Mouse (Mus musculus): ENCODE measurements around the gene Acap3. TPM values are rescaled to one million over a fixed set of nuclear protein-coding genes. Genes with fewer than 3 reads are reported as not detected.

Acap3 gene
- polyA plus RNA-seq, 1 experiment from 2014 or later, result 29.0 TPM

DNA sequence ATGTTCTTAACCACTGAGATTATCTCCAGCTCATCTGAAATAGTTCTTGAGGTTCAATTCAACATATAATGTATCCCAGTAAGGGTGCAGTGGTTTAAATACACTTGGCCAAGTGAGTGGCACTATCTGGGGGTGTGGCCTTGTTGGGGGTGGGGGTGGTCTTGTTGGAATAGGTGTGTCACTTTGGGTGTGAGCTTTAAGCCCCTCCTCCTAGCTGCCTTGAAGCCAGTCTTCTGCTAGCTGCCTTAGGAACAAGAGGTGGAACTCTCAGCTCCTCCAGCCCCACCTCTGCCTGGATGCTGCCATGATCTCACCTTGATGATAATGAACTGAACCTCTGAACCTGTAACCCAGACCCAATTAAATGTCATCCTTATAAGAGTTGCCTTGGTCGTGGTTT, 40.4 kb downstream of the Acap3 start:
- ATAC-seq (ENCODE audit: low FRiP score) (no peak), DNase-seq (ENCODE audit: low spot score) (no peak)
- H3K9me3 ChIP-seq (ENCODE audit: control insufficient read depth, low read length), result no peaks in the 10 kb centered on the region
- no peaks in the 10 kb centered on the region for H3K27me3 ChIP-seq (ENCODE audit: control insufficient read depth, insufficient read depth, low read length)
- 54% methylated on average over 1 of the region's 1 CpGs for WGBS
- H3K36me3 ChIP-seq (ENCODE audit: control insufficient read depth, insufficient read depth, low read length), result no peaks in the 10 kb centered on the region
- no peak overlapping the region for H3K4me2 ChIP-seq (replicated peaks; ENCODE audit: low read depth, low read length)
- no peaks in the 10 kb centered on the region for H3K4me1 ChIP-seq (replicated peaks; ENCODE audit: control insufficient read depth, insufficient read depth, low read length)
- H3K4me3 ChIP-seq (ENCODE audit: low read depth, low read length), result no peak overlapping the region
- H3K9ac ChIP-seq (ENCODE audit: low read depth, low read length), result no peak overlapping the region
- no peak overlapping the region for H3K27ac ChIP-seq (ENCODE audit: low read depth, low read length)

DNA sequence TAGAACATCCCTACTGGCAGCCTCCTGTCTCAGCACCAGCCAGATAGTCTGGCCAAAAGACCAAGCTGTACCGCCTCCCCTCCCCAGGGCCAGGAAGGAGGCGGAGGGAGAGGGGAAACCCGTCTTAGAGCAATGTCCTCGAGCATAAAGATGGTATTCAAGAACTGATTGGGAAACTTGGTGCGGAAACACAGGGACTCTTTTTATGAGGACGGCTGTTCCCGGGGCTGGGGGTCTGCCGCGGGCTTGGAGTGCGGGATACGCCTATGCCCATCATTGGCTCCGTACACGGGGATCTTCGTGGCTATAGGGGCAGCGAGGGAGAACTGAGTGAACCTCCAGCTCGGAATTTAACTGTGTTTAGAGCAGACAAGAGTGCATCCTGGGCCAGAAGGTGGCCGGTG, 51.4 kb downstream of the Acap3 start:
- Histone ChIP-seq H3K9me3 (ENCODE audit: control insufficient read depth, low read length) (no peaks in the 10 kb centered on the region), H3K27ac (ENCODE audit: low read depth, low read length) (peak overlapping the region; percentile 70), H3K4me3 (ENCODE audit: low read depth, low read length) (peak overlapping the region; percentile 99), H3K4me1 (replicated peaks; ENCODE audit: control insufficient read depth, insufficient read depth, low read length) (peaks cover 4% of the 10 kb centered on the region; the same call in 1 of the 2 replicates), H3K36me3 (ENCODE audit: control insufficient read depth, insufficient read depth, low read length) (no peaks in the 10 kb centered on the region; the same call in 1 of the 2 replicates), H3K27me3 (ENCODE audit: control insufficient read depth, insufficient read depth, low read length) (no peaks in the 10 kb centered on the region), H3K9ac (ENCODE audit: low read depth, low read length) (peak overlapping the region; percentile 91), H3K4me2 (replicated peaks; ENCODE audit: low read depth, low read length) (peak overlapping the region; percentile 89)
- 2% methylated on average over 16 of the region's 17 CpGs for WGBS
- DNase-seq (ENCODE audit: low spot score), result no peak
- peak; percentile 63 for ATAC-seq (ENCODE audit: low FRiP score)

DNA sequence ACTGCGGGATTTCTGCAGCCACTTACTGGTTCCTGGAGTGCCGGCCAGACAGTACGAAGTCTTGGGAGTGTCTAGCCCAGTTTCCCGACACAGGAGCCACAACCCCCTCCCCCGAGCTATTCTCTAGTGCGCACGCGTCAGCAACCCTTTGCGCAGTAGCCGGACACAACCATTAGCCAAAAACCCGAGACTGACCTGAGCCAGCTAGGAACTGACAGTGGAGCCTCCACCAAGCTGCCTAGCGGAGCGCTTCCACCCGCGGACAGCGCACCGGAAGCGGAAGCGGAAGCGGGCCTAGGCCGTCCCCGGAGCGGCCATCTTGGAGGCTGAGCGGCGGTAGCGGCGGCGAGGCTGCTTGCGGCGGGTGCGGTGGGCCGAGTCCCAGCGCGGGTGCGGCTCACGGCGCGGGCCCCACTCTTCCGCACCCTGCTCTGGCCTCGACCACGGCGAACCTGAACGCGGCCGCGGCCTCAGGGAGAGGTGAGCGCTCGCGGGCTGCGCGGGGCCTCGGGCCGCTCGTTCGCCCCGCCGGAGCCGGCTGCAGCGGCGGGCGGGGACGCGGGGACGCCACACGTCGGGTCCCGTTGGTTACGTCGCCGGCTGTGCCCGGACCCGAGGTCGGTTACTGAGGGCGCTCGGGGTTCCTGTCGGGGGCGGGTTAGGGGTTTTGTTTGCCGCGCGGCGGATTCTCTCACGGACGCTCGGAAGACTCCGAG, 52.1 kb downstream of the Acap3 start, which contains the start of gene Ube2j2:
Ube2j2 (plus strand) TSS at position 298 of the 716 bp plus-strand sequence.
- peak; percentile 97 for DNase-seq (ENCODE audit: low spot score)
- Histone ChIP-seq H3K36me3 (ENCODE audit: control insufficient read depth, insufficient read depth, low read length) (no peaks in the 10 kb centered on the region; the same call in 1 of the 2 replicates), H3K9ac (ENCODE audit: low read depth, low read length) (peak within 1 kb of the TSS; percentile 91), H3K4me1 (replicated peaks; ENCODE audit: control insufficient read depth, insufficient read depth, low read length) (peaks cover 4% of the 10 kb centered on the region; the same call in 1 of the 2 replicates), H3K9me3 (ENCODE audit: control insufficient read depth, low read length) (no peaks in the 10 kb centered on the region), H3K27me3 (ENCODE audit: control insufficient read depth, insufficient read depth, low read length) (no peaks in the 10 kb centered on the region), H3K4me3 (ENCODE audit: low read depth, low read length) (peak within 1 kb of the TSS; percentile 99), H3K27ac (ENCODE audit: low read depth, low read length) (peak within 1 kb of the TSS; percentile 78), H3K4me2 (replicated peaks; ENCODE audit: low read depth, low read length) (peak within 1 kb of the TSS; percentile 89)
- under 1% methylated on average over 60 of the region's 85 CpGs for WGBS
- peak; percentile 98 for ATAC-seq (ENCODE audit: low FRiP score)

DNA sequence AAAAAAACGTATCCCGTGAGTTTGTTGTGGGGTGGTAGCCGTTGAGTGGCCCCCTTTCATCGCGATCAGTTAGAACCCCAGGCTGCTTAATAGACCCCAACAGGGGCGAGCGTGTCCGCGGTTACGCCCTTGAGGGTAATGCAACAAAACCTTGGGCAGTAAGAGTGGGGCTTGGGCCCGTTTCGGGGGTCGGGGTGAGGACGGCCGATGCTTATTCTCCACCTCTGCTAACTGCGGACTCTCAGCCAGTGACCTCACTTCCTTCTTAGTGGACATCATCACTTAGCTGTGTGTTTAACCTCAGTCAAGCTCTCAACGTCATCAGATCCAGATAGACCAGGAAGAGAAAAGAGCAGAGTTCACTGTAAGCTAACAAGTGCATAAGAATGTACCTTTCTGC, 52.6 kb downstream of the Acap3 start:
- no peaks in the 10 kb centered on the region; the same call in none of the 2 replicates for H3K36me3 ChIP-seq (ENCODE audit: control insufficient read depth, insufficient read depth, low read length)
- no peaks in the 10 kb centered on the region for H3K27me3 ChIP-seq (ENCODE audit: control insufficient read depth, insufficient read depth, low read length)
- peaks cover 4% of the 10 kb centered on the region; the same call in 1 of the 2 replicates for H3K4me1 ChIP-seq (replicated peaks; ENCODE audit: control insufficient read depth, insufficient read depth, low read length)
- H3K9ac ChIP-seq (ENCODE audit: low read depth, low read length), result peak overlapping the region; percentile 91
- H3K4me2 ChIP-seq (replicated peaks; ENCODE audit: low read depth, low read length), result peak overlapping the region; percentile 84
- peak overlapping the region; percentile 99 for H3K4me3 ChIP-seq (ENCODE audit: low read depth, low read length)
- ATAC-seq (ENCODE audit: low FRiP score) (peak; percentile 24; the same call in 1 of the 2 replicates), DNase-seq (ENCODE audit: low spot score) (peak; percentile 30)
- 0% methylated on average over 17 of the region's 17 CpGs for WGBS
- H3K9me3 ChIP-seq (ENCODE audit: control insufficient read depth, low read length), result no peaks in the 10 kb centered on the region
- H3K27ac ChIP-seq (ENCODE audit: low read depth, low read length), result no peak overlapping the region

DNA sequence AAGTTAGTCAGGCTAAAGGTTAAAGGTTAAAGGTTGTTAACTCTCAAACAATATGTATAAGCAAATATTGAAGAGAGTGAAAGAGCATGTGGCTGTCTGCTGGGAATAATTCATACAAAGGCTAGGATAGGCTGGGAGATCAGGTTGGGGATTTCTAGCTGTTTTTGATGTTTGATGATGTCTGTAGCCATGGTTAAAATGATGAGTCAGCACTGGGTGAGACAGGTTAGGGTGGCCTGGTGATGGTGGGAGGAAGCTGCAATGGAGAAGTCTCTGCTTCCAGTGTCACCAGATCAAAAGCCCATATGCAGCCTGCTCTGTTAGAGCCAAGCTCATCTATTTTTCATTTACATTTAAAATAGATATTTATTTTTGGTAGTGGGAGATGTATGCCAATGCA, 55.5 kb downstream of the Acap3 start:
- Histone ChIP-seq H3K4me1 (replicated peaks; ENCODE audit: control insufficient read depth, insufficient read depth, low read length) (peaks cover 4% of the 10 kb centered on the region; the same call in 1 of the 2 replicates), H3K27me3 (ENCODE audit: control insufficient read depth, insufficient read depth, low read length) (no peaks in the 10 kb centered on the region), H3K9ac (ENCODE audit: low read depth, low read length) (no peak overlapping the region), H3K4me2 (replicated peaks; ENCODE audit: low read depth, low read length) (no peak overlapping the region), H3K4me3 (ENCODE audit: low read depth, low read length) (no peak overlapping the region), H3K27ac (ENCODE audit: low read depth, low read length) (no peak overlapping the region), H3K9me3 (ENCODE audit: control insufficient read depth, low read length) (no peaks in the 10 kb centered on the region), H3K36me3 (ENCODE audit: control insufficient read depth, insufficient read depth, low read length) (peaks cover 5% of the 10 kb centered on the region)
- DNase-seq (ENCODE audit: low spot score) (no peak), ATAC-seq (ENCODE audit: low FRiP score) (no peak)

DNA sequence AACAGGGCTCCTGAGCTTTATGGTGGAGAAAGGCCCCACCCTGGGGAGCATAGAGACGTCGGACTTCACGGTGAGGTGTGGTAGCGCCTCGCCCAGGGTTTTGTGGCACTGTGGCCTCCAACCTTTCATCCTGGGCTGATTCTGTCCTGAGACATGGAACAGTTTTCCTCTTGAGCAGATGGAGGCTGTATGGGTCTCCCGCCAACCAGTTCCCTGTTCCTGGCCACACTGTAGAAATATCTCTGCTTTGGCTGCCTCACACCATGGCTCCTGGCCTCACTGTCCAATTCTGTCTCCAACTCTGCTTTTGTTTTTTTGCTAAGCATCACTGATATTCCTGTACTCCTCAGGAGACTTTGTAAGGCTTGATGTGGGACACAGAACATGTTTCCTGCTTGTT, 63.9 kb downstream of the Acap3 start:
- H3K36me3 ChIP-seq (ENCODE audit: control insufficient read depth, insufficient read depth, low read length), result peaks cover 5% of the 10 kb centered on the region; the same call in 1 of the 2 replicates
- WGBS, result 95% methylated on average over 6 of the region's 6 CpGs

More for the DNA sequence above, 63.9 kb downstream of the Acap3 start:
- Histone ChIP-seq H3K4me3 (ENCODE audit: low read depth, low read length) (no peak overlapping the region), H3K9me3 (ENCODE audit: control insufficient read depth, low read length) (no peaks in the 10 kb centered on the region), H3K4me2 (replicated peaks; ENCODE audit: low read depth, low read length) (no peak overlapping the region), H3K27me3 (ENCODE audit: control insufficient read depth, insufficient read depth, low read length) (no peaks in the 10 kb centered on the region), H3K27ac (ENCODE audit: low read depth, low read length) (no peak overlapping the region), H3K9ac (ENCODE audit: low read depth, low read length) (no peak overlapping the region), H3K4me1 (replicated peaks; ENCODE audit: control insufficient read depth, insufficient read depth, low read length) (no peaks in the 10 kb centered on the region)
- DNase-seq (ENCODE audit: low spot score), result no peak
- ATAC-seq (ENCODE audit: low FRiP score), result no peak

Other genes with a start within 250 kb of the Acap3 start
- gene Gm10563, start 246.4 kb upstream of the Acap3 start, polyA plus RNA-seq (2014; fragmentation: Nextera tagmentation; extraction: Ambion mirVana), result not detected in 2 replicates
- gene Mmp23, start 238.4 kb upstream of the Acap3 start, polyA plus RNA-seq (2014; fragmentation: Nextera tagmentation; extraction: Ambion mirVana), result 2.6 and 3.1 TPM in 2 replicates
- 9.9 and 12.5 TPM in 2 replicates for gene Mib2, start 222.6 kb upstream of the Acap3 start, polyA plus RNA-seq (2014; fragmentation: Nextera tagmentation; extraction: Ambion mirVana)
- gene Fndc10, start 197.5 kb upstream of the Acap3 start, polyA plus RNA-seq (2014; fragmentation: Nextera tagmentation; extraction: Ambion mirVana), result 1.6 and 1.8 TPM in 2 replicates
- 165 and 168 TPM in 2 replicates for gene Ssu72, start 187.0 kb upstream of the Acap3 start, polyA plus RNA-seq (2014; fragmentation: Nextera tagmentation; extraction: Ambion mirVana)
- gene Tmem240, start 157.0 kb upstream of the Acap3 start, polyA plus RNA-seq (2014; fragmentation: Nextera tagmentation; extraction: Ambion mirVana), result 0.73 and 0.91 TPM in 2 replicates
- gene Atad3a, start 130.7 kb upstream of the Acap3 start, polyA plus RNA-seq (2014; fragmentation: Nextera tagmentation; extraction: Ambion mirVana), result 70.9 and 79.9 TPM in 2 replicates
- gene Vwa1, start 117.1 kb upstream of the Acap3 start, polyA plus RNA-seq (2014; fragmentation: Nextera tagmentation; extraction: Ambion mirVana), result 8.6 and 9.5 TPM in 2 replicates
- gene Tmem88b, start 105.9 kb upstream of the Acap3 start, polyA plus RNA-seq (2014; fragmentation: Nextera tagmentation; extraction: Ambion mirVana), result 0.25 and 0.52 TPM in 2 replicates
- not detected in 2 replicates for gene Ankrd65, start 101.4 kb upstream of the Acap3 start, polyA plus RNA-seq (2014; fragmentation: Nextera tagmentation; extraction: Ambion mirVana)
- 238 and 242 TPM in 2 replicates for gene Mrpl20, start 88.9 kb upstream of the Acap3 start, polyA plus RNA-seq (2014; fragmentation: Nextera tagmentation; extraction: Ambion mirVana)
- gene Ccnl2, start 79.3 kb upstream of the Acap3 start, polyA plus RNA-seq (2014; fragmentation: Nextera tagmentation; extraction: Ambion mirVana), result 163 and 170 TPM in 2 replicates
- 112 and 123 TPM in 2 replicates for gene Aurkaip1, start 60.5 kb upstream of the Acap3 start, polyA plus RNA-seq (2014; fragmentation: Nextera tagmentation; extraction: Ambion mirVana)
- 31.1 and 36.8 TPM in 2 replicates for gene Mxra8, start 52.1 kb upstream of the Acap3 start, polyA plus RNA-seq (2014; fragmentation: Nextera tagmentation; extraction: Ambion mirVana)
- 7.5 and 8.8 TPM in 2 replicates for gene Dvl1, start 44.4 kb upstream of the Acap3 start, polyA plus RNA-seq (2014; fragmentation: Nextera tagmentation; extraction: Ambion mirVana)
- gene Tas1r3, start 28.5 kb upstream of the Acap3 start, polyA plus RNA-seq (2014; fragmentation: Nextera tagmentation; extraction: Ambion mirVana), result 0.46 TPM in 2 replicates
- gene Cptp, start 22.4 kb upstream of the Acap3 start, polyA plus RNA-seq (2014; fragmentation: Nextera tagmentation; extraction: Ambion mirVana), result 19.8 and 22.7 TPM in 2 replicates
- gene Ints11, start 22.3 kb upstream of the Acap3 start, polyA plus RNA-seq (2014; fragmentation: Nextera tagmentation; extraction: Ambion mirVana), result 93.1 and 95.4 TPM in 2 replicates
- 41.6 and 43.2 TPM in 2 replicates for gene Pusl1, start within 50 bp of the Acap3 start, polyA plus RNA-seq (2014; fragmentation: Nextera tagmentation; extraction: Ambion mirVana)
- 142 and 160 TPM in 2 replicates for gene Ube2j2, start 52.0 kb downstream of the Acap3 start, polyA plus RNA-seq (2014; fragmentation: Nextera tagmentation; extraction: Ambion mirVana)
- 21.0 and 24.0 TPM in 2 replicates for gene C1qtnf12, start 70.5 kb downstream of the Acap3 start, polyA plus RNA-seq (2014; fragmentation: Nextera tagmentation; extraction: Ambion mirVana)
- 18.2 and 19.4 TPM in 2 replicates for gene B3galt6, start 100.8 kb downstream of the Acap3 start, polyA plus RNA-seq (2014; fragmentation: Nextera tagmentation; extraction: Ambion mirVana)
- 136 and 143 TPM in 2 replicates for gene Sdf4, start 101.0 kb downstream of the Acap3 start, polyA plus RNA-seq (2014; fragmentation: Nextera tagmentation; extraction: Ambion mirVana)
- 0.39 and 0.73 TPM in 2 replicates for gene Tnfrsf4, start 122.0 kb downstream of the Acap3 start, polyA plus RNA-seq (2014; fragmentation: Nextera tagmentation; extraction: Ambion mirVana)
- 0.74 and 2.4 TPM in 2 replicates for gene Tnfrsf18, start 134.3 kb downstream of the Acap3 start, polyA plus RNA-seq (2014; fragmentation: Nextera tagmentation; extraction: Ambion mirVana)
- gene Ttll10, start 167.6 kb downstream of the Acap3 start, polyA plus RNA-seq (2014; fragmentation: Nextera tagmentation; extraction: Ambion mirVana), result 0.10 TPM in 1 of 2 replicates, not detected in the other
- gene 9430015G10Rik, start 218.2 kb downstream of the Acap3 start, polyA plus RNA-seq (2014; fragmentation: Nextera tagmentation; extraction: Ambion mirVana), result 44.0 and 44.4 TPM in 2 replicates
- 0.73 and 0.76 TPM in 2 replicates for gene Rnf223, start 238.7 kb downstream of the Acap3 start, polyA plus RNA-seq (2014; fragmentation: Nextera tagmentation; extraction: Ambion mirVana)

All from hindbrain, embryonic 11.5 days (tissue).